Mouse (Mus musculus) Patski (cell line): ENCODE data around the gene Olfr709-ps1. TPM values are rescaled to one million over a fixed set of nuclear protein-coding genes. Genes with fewer than 3 reads are reported as not detected.
A peak's percentile ranks its signal among the peaks of the same experiment; 100 is the strongest.
"Not testable (repeated sequence)": the region's sequence is repeated elsewhere in the genome, so short reads cannot be mapped to it uniquely, and the experiment has no call there.

ENCODE experiments used
- ATAC-seq: fragments of 100-300 bp; one replicate; pipeline ENCODE4 v1.8.0; 2021
- CTCF ChIA-PET: fragments of 350-600 bp; sonication (Branson Sonifier 250); formaldehyde crosslinking; loops from one replicate; lab custom pipeline; 2022; ENCODE audit warnings: inconsistent platforms; lab: Charles Lee
- POLR2A ChIA-PET: fragments of 350-600 bp; sonication (Branson Sonifier 250); formaldehyde crosslinking; loops from one replicate; lab custom pipeline; 2022; ENCODE audit warnings: antibody characterized with exemption, inconsistent platforms; lab: Charles Lee
- DNase-seq: peaks from one replicate; pipeline ENCODE4 v3.0.0-alpha.2; 2011; ENCODE audit warnings: low read depth, low spot score
- H3K27me3 ChIP-seq: fragments of 371-371 bp; one replicate; pipeline ENCODE4 v1.5.1; 2021
- CTCF ChIP-seq: fragments of 100-300 bp; IDR thresholded peaks from one replicate; pipeline ENCODE4 v1.5.1; 2021
- in situ Hi-C: fragments of 300-500 bp; cut with MboI; formaldehyde crosslinking; loops from 3 replicates; pipeline ENCODE4 v1.11.1; 2018; ENCODE audit warnings: low pct_unique_long_range_greater_than_20kb, mixed read lengths
- polyA plus RNA-seq: library from polyadenylated mRNA; unstranded; gene quantifications from one replicate; pipeline ENCODE4 v1.2.3, GENCODE M21; 2021

Gene Olfr709-ps1
- polyA plus RNA-seq = not detected

DNA sequence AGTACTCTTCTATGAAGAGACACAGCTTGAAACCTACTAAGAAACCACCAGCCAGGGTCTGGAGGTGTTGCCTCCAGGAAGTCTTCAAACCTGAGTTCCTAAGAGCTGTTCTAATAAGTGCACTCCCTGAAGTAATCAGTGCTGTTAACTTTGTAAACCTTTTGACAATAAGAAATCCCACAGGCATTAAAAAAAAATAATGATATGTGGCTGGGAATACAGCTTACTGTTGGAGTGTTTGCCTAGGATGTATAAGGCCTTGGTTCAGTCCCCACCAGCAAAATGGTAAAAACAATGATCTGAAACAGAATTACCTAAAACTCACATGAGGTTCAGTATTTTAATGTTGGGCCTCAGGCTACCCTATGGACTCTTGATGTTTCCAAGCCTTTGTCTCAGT is at the start of gene Olfr709-ps1:
Gene Olfr709-ps1 (minus strand): TSS at position 101 of the 400 bp plus-strand sequence.
- ATAC-seq (no peak), DNase-seq (no peak)
- TF ChIP-seq CTCF = no peak
- POLR2A ChIA-PET = no interaction called here
- in situ Hi-C loops = no loop called here
- CTCF ChIA-PET = no interaction called here
- no peaks in the 10 kb centered on the region for H3K27me3 ChIP-seq

GRCm38 (mm10) chr7:106975353-106975752 is 43.3 kb upstream of the Olfr709-ps1 start, which contains the start of gene Olfr711:
TSS of gene Olfr711 (minus strand) at chr7:106975453.
- ChIA-PET POLR2A (no interaction called here), CTCF (interaction anchor here (1.3 kb wide), 1 partner anchor 8 kb away, joined by 4 read pairs; no protein-coding TSS in a partner anchor)
- ATAC-seq (no peak), DNase-seq (no peak)
- in situ Hi-C loops = no loop called here
- TF ChIP-seq CTCF = no peak
- peaks cover 4% of the 10 kb centered on the region for H3K27me3 ChIP-seq

DNA sequence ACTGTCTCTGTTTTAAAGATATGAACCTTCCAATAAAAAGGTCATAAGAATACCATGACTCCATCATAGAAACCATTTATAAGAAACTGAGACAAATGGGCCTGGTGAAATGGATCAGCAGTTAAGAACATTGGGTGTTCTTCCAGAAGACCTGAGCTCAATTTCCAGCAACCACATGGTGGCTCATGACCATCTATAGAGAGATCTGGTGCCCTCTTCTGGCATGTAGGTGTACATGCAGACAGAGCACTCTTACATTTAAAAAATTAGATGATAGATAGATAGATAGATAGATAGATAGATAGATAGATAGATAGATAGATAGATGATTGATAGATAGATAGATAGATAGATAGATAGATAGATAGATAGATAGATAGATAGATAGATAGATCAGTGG is 35.5 kb upstream of the Olfr709-ps1 start:
- POLR2A ChIA-PET, H3K27me3 ChIP-seq, in situ Hi-C loops, DNase-seq, ATAC-seq: not testable (repeated sequence)
- peak; percentile 56 for TF ChIP-seq CTCF
- CTCF ChIA-PET = interaction anchor here (0.9 to 1.1 kb wide), 2 partner anchors 8 to 16 kb away, joined by 4 read pairs; partner anchors contain the start of gene Olfr711

- CTCF ChIA-PET = no interaction called here
- POLR2A ChIA-PET = no interaction called here
- ATAC-seq (no peak), DNase-seq (no peak)
- no peak for TF ChIP-seq CTCF
- in situ Hi-C loops = no loop called here
- peaks cover 3% of the 10 kb centered on the region for H3K27me3 ChIP-seq
These were observed 31.8 kb upstream of the Olfr709-ps1 start, which contains the start of gene Olfr6 for GRCm38 (mm10) chr7:106963837-106964236. TSS of gene Olfr6 (minus strand) at chr7:106963937.

DNA sequence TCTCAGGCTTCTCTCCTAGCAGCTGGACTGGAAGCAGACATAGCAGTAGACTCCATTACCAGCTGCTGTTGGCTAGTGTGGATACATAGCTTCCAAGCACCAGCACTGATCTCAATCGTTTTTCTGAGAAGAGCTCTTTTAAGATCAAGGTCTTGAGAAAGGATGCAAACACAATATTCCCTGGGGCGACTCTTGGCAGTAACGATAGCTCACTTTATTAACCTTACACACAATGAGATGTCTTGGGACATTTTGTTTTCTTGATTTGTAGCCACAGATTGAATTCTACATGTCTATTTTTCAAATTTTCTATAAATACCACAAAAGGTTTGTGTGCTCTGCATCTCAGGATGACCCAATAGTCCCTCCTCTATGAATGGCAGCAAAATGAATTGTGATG is 16.2 kb upstream of the Olfr709-ps1 start, which contains the start of gene Olfr710:
Gene Olfr710 (minus strand): TSS at position 101 of the 400 bp plus-strand sequence.
- H3K27me3 ChIP-seq = no peaks in the 10 kb centered on the region
- in situ Hi-C loops = no loop called here
- no peak for DNase-seq
- POLR2A ChIA-PET = no interaction called here
- no peak for TF ChIP-seq CTCF
- ATAC-seq = no peak
- CTCF ChIA-PET = interaction anchor here (1.0 kb wide), 1 partner anchor 22 kb away, joined by 3 read pairs; no protein-coding TSS in a partner anchor

DNA sequence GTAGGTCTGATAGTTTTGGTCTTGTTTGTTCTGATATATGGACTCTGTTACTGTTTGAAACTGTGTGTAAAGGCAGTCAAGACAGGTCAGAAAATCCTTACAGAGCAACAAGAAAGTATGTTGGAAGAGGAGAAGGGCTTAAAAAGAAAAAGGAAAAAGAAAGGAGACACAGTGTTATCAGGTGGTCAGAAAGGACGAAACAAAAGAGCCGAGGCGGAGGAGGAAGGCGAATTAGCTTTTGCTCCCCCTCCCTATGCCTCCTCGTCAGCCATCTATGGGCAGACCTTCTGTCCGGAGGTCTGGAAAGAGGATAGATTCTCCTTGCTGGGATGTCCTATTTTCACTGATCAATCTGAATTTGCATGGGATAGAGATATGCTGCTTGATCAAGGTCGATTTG is 11.1 kb downstream of the Olfr709-ps1 start:
- H3K27me3 ChIP-seq, POLR2A ChIA-PET, in situ Hi-C loops, ATAC-seq, CTCF ChIA-PET, DNase-seq: not testable (repeated sequence)

- no peaks in the 10 kb centered on the region for H3K27me3 ChIP-seq
- in situ Hi-C loops = no loop called here
- ChIA-PET CTCF (no interaction called here), POLR2A (no interaction called here)
- no peak for DNase-seq
- ATAC-seq = no peak
- no peak for TF ChIP-seq CTCF
These were observed 24.3 kb downstream of the Olfr709-ps1 start, which contains the start of gene Olfr1532-ps1 for GRCm38 (mm10) chr7:106907676-106908075. TSS of gene Olfr1532-ps1 (plus strand) at chr7:106908001.

DNA sequence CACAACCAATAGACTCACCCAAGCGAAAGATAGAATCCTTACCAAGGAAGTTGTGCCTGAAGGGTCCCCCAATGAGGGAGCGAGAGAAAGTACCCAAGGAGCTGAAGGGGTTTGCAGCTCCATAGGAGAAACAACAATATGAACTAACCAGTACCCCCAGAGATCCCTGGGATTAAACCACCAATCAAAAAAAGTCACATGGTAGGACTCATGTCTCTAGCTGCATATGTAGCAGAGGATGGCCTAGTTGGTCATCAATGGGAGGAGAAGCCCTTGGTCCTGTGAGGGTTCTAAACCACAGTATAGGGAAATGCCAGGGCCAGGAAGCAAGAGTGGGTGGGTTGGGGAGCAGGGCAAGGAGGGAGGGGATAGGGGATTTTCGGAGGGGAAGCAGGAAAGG is 30.9 kb downstream of the Olfr709-ps1 start, which contains the start of gene Olfr707:
Gene Olfr707 (minus strand): TSS at position 101 of the 400 bp plus-strand sequence.
- H3K27me3 ChIP-seq, in situ Hi-C loops, DNase-seq, ATAC-seq, POLR2A ChIA-PET, CTCF ChIA-PET: not testable (repeated sequence)

DNA sequence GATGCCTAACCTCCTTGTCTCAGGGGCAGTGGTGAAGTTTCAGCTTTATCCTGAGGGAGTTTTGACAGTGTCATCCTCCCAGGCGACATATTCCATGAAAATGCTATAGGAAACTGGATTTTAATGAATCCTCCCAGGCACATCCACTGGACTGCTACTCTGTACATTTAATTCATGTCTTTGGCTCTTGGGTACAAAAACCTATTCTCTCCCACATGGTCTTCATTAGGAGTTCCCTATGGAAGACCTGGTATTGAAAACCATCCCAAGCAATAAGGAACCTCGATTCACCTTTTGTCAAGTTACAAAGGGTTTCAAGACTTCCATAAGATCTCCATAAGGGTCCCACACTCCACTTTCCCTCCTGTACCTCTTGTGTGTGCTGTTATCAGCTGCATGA is 44.0 kb downstream of the Olfr709-ps1 start, which contains the start of gene Olfr706:
Gene Olfr706 (minus strand): TSS at position 101 of the 400 bp plus-strand sequence.
- in situ Hi-C loops = no loop called here
- POLR2A ChIA-PET = no interaction called here
- ATAC-seq (no peak), DNase-seq (no peak)
- CTCF ChIA-PET = no interaction called here
- H3K27me3 ChIP-seq = no peaks in the 10 kb centered on the region
- no peak for TF ChIP-seq CTCF

- ChIA-PET POLR2A (no interaction called here), CTCF (no interaction called here)
- no peaks in the 10 kb centered on the region for H3K27me3 ChIP-seq
- no peak for ATAC-seq
- TF ChIP-seq CTCF = no peak
- no peak for DNase-seq
- in situ Hi-C loops = no loop called here
These were observed 55.2 kb downstream of the Olfr709-ps1 start, which contains the start of gene Olfr705 for GRCm38 (mm10) chr7:106876791-106877190. TSS of gene Olfr705 (minus strand) at chr7:106876891.

Other genes with a start within 250 kb of the Olfr709-ps1 start
- gene Olfr694, start 240.4 kb downstream of the Olfr709-ps1 start, polyA plus RNA-seq = not detected
- not detected for gene Olfr695, start 215.8 kb downstream of the Olfr709-ps1 start, polyA plus RNA-seq
- gene Olfr697, start 189.8 kb downstream of the Olfr709-ps1 start, polyA plus RNA-seq = not detected
- not detected for gene Olfr698, start 176.8 kb downstream of the Olfr709-ps1 start, polyA plus RNA-seq
- gene Olfr699, start 139.0 kb downstream of the Olfr709-ps1 start, polyA plus RNA-seq = not detected
- gene Olfr700, start 123.4 kb downstream of the Olfr709-ps1 start, polyA plus RNA-seq = not detected
- gene Olfr701, start 118.1 kb downstream of the Olfr709-ps1 start, polyA plus RNA-seq = 0.04 TPM
- 0.05 TPM for gene Olfr702, start 98.3 kb downstream of the Olfr709-ps1 start, polyA plus RNA-seq
- gene Olfr703, start 88.9 kb downstream of the Olfr709-ps1 start, polyA plus RNA-seq = not detected
- gene Olfr704, start 69.0 kb downstream of the Olfr709-ps1 start, polyA plus RNA-seq = not detected
- gene Olfr705, start 55.3 kb downstream of the Olfr709-ps1 start, polyA plus RNA-seq = not detected
- gene Olfr706, start 44.1 kb downstream of the Olfr709-ps1 start, polyA plus RNA-seq = not detected
- gene Olfr707, start 31.0 kb downstream of the Olfr709-ps1 start, polyA plus RNA-seq = not detected
- gene Olfr1532-ps1, start 24.2 kb downstream of the Olfr709-ps1 start, polyA plus RNA-seq = not detected
- not detected for gene Olfr710, start 16.1 kb upstream of the Olfr709-ps1 start, polyA plus RNA-seq
- not detected for gene Olfr6, start 31.7 kb upstream of the Olfr709-ps1 start, polyA plus RNA-seq
- not detected for gene Olfr711, start 43.2 kb upstream of the Olfr709-ps1 start, polyA plus RNA-seq
- not detected for gene Olfr2, start 73.9 kb upstream of the Olfr709-ps1 start, polyA plus RNA-seq
- not detected for gene Olfr713, start 99.0 kb upstream of the Olfr709-ps1 start, polyA plus RNA-seq
- not detected for gene Olfr714, start 138.8 kb upstream of the Olfr709-ps1 start, polyA plus RNA-seq
- gene Olfr17, start 161.0 kb upstream of the Olfr709-ps1 start, polyA plus RNA-seq = not detected
- not detected for gene Olfr715b, start 178.2 kb upstream of the Olfr709-ps1 start, polyA plus RNA-seq
- not detected for gene Olfr715, start 198.9 kb upstream of the Olfr709-ps1 start, polyA plus RNA-seq
- not detected for gene Olfr716, start 206.1 kb upstream of the Olfr709-ps1 start, polyA plus RNA-seq
- not detected for gene Nlrp14, start 234.8 kb upstream of the Olfr709-ps1 start, polyA plus RNA-seq